Mouse (Mus musculus): Measurements from ENCODE around the gene Pkd1. TPM values are rescaled to one million over a fixed set of nuclear protein-coding genes. Genes with fewer than 3 reads are reported as not detected.
A peak's percentile ranks its signal among the peaks of the same experiment; 100 is the strongest.

Pkd1 gene
- polyA plus RNA-seq (2014; fragmentation: Nextera tagmentation; extraction: Ambion mirVana), result 19.0 and 23.9 TPM in 2 replicates

DNA sequence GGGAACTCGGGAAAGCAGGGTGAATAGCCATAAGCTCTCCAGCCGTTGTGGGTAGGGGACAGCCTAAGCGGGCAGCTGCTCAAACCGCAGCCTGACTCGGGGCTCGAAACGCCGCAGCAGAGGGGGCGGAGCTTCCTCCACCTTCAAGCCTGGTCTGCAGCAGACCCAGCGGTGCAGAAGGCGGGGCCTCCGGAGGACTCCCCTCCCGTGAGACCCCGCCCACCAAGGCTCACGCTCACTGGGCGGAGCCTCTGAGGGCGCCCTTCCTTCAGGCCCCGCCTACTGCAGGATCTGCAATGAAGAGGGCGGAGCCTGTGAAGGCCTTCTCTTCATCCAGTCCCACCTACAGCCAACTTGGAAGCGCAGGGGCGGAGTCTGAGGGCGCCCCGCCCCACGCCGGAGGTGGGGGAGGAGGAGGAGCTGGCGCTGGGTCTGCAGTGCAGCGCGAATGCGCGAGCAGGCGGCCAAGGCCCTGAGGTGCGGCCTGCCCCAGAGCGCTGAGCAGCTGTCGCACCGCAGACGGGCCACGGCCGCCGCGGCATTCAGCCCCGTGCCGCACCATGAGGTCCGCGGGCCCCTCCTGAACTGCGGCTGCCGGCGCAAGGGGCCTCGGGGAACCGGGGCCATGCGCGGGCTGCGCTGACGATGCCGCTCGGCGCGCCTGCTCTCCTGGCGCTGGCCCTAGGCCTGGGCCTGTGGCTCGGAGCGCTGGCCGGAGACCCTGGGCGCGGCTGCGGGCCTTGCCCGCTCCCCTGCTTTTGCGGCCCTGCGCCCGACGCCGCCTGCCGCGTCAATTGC is at the start of gene Pkd1:
Gene Pkd1 (plus strand): TSS at position 217 of the 798 bp plus-strand sequence.
- WGBS, result under 1% methylated on average over 71 of the region's 72 CpGs
- H3K27me3 ChIP-seq (ENCODE audit: control insufficient read depth, insufficient read depth, low read length), result peaks cover 10% of the 10 kb centered on the region; the same call in 1 of the 2 replicates
- H3K4me2 ChIP-seq (ENCODE audit: low read depth, low read length, severe bottlenecking), result peak within 1 kb of the TSS; percentile 86
- DNase-seq (ENCODE audit: low spot score) (peak; percentile 100), ATAC-seq (replicated peaks; ENCODE audit: low FRiP score) (peak; percentile 96)
- H3K36me3 ChIP-seq (ENCODE audit: control insufficient read depth, insufficient read depth, low read length), result no peaks in the 10 kb centered on the region
- H3K27ac ChIP-seq (ENCODE audit: low read depth, low read length), result peak within 1 kb of the TSS; percentile 94
- peak within 1 kb of the TSS; percentile 91 for H3K9ac ChIP-seq (ENCODE audit: low read length)
- H3K4me3 ChIP-seq (ENCODE audit: low read depth, low read length), result peak within 1 kb of the TSS; percentile 84
- no peaks in the 10 kb centered on the region for H3K9me3 ChIP-seq (ENCODE audit: control insufficient read depth, low read length)
- H3K4me1 ChIP-seq (replicated peaks; ENCODE audit: control insufficient read depth, insufficient read depth, low read length), result peaks cover 12% of the 10 kb centered on the region; the same call in 1 of the 2 replicates

DNA sequence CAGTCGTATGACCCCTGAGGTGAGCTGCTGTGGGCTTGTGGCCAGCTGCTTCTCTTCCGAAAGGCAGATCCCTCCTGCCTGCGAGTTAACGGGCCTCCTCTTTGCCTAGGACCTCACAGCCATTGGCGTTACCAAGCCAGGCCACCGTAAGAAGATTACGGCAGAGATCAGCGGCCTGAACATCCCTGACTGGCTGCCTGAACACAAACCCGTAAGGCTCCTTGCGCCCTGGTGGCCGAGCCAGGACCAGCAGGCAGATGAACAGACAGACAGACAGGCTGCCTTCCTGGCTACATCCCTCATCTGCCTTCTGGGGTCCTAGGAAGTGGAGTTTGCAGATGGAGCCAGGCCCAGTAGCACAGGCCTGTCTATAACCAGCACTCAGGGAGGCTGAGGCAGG is 47.4 kb upstream of the Pkd1 start:
- WGBS, result 35% methylated on average over 11 of the region's 11 CpGs

DNA sequence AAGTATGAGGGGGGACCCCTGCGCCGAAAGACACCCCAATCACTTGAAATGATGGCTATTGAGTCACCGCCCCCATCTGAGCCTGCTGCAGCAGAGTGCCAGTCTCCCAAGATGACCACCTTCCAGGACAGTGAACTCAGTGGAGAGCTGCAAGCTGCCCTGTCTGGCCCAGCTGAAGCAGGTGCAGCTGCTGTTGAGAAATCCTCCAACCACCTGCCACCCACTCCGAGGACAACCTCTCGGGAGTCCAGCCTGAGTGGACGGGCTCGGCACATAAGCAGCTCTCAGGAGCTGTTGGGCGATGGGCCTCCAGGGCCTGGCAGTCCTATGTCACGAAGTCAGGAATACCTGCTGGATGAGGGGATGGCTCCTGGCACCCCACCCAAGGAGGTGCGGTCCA is 45.5 kb upstream of the Pkd1 start:
- Histone ChIP-seq H3K27me3 (ENCODE audit: control insufficient read depth, insufficient read depth, low read length) (no peaks in the 10 kb centered on the region), H3K27ac (ENCODE audit: low read depth, low read length) (no peak overlapping the region), H3K4me2 (ENCODE audit: low read depth, low read length, severe bottlenecking) (no peak overlapping the region), H3K36me3 (ENCODE audit: control insufficient read depth, insufficient read depth, low read length) (no peaks in the 10 kb centered on the region; the same call in 1 of the 2 replicates), H3K9me3 (ENCODE audit: control insufficient read depth, low read length) (no peaks in the 10 kb centered on the region), H3K9ac (ENCODE audit: low read length) (no peak overlapping the region), H3K4me1 (replicated peaks; ENCODE audit: control insufficient read depth, insufficient read depth, low read length) (no peaks in the 10 kb centered on the region), H3K4me3 (ENCODE audit: low read depth, low read length) (no peak overlapping the region)
- DNase-seq (ENCODE audit: low spot score), result no peak
- ATAC-seq (replicated peaks; ENCODE audit: low FRiP score), result no peak
- 94% methylated on average over 10 of the region's 10 CpGs for WGBS

More for the DNA sequence above, 47.4 kb upstream of the Pkd1 start:
- Histone ChIP-seq H3K27ac (ENCODE audit: low read depth, low read length) (no peak overlapping the region), H3K9ac (ENCODE audit: low read length) (no peak overlapping the region), H3K27me3 (ENCODE audit: control insufficient read depth, insufficient read depth, low read length) (no peaks in the 10 kb centered on the region), H3K4me1 (replicated peaks; ENCODE audit: control insufficient read depth, insufficient read depth, low read length) (no peaks in the 10 kb centered on the region), H3K4me2 (ENCODE audit: low read depth, low read length, severe bottlenecking) (no peak overlapping the region), H3K9me3 (ENCODE audit: control insufficient read depth, low read length) (no peaks in the 10 kb centered on the region), H3K4me3 (ENCODE audit: low read depth, low read length) (no peak overlapping the region), H3K36me3 (ENCODE audit: control insufficient read depth, insufficient read depth, low read length) (no peaks in the 10 kb centered on the region)
- DNase-seq (ENCODE audit: low spot score) (no peak), ATAC-seq (replicated peaks; ENCODE audit: low FRiP score) (no peak)

DNA sequence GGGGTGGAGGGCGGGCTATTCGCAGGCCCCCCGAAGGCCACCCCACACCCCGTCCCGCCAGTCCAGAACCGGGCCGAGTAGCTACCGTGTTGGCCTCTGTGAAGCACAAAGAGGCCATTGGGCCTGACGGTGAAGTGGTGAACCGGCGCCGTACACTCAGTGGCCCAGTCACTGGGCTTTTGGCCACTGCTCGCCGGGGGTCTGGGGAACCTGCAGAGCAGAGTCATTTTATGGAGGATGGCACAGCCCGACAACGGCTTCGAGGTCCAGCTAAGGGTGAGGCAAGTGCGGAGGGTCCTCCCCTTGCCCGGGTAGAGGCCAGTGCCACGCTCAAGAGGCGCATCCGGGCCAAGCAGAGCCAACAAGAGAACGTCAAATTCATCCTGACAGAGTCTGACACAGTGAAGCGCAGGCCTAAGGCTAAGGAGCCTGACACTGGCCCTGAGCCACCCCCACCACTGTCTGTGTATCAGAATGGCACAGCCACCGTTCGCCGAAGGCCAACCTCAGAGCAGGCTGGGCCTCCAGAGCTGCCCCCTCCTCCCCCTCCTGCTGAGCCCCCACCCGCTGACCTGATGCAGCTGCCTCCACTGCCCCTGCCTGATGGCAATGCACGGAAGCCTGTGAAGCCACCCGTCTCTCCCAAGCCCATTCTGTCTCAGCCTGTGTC is 44.2 kb upstream of the Pkd1 start:
- 91% methylated on average over 30 of the region's 30 CpGs for WGBS
- H3K27me3 ChIP-seq (ENCODE audit: control insufficient read depth, insufficient read depth, low read length), result no peaks in the 10 kb centered on the region
- H3K27ac ChIP-seq (ENCODE audit: low read depth, low read length), result no peak overlapping the region
- no peaks in the 10 kb centered on the region for H3K4me1 ChIP-seq (replicated peaks; ENCODE audit: control insufficient read depth, insufficient read depth, low read length)
- DNase-seq (ENCODE audit: low spot score), result no peak
- H3K4me3 ChIP-seq (ENCODE audit: low read depth, low read length), result no peak overlapping the region
- ATAC-seq (replicated peaks; ENCODE audit: low FRiP score), result no peak
- H3K9ac ChIP-seq (ENCODE audit: low read length), result no peak overlapping the region
- no peak overlapping the region for H3K4me2 ChIP-seq (ENCODE audit: low read depth, low read length, severe bottlenecking)
- H3K9me3 ChIP-seq (ENCODE audit: control insufficient read depth, low read length), result no peaks in the 10 kb centered on the region
- H3K36me3 ChIP-seq (ENCODE audit: control insufficient read depth, insufficient read depth, low read length), result peaks cover 7% of the 10 kb centered on the region

DNA sequence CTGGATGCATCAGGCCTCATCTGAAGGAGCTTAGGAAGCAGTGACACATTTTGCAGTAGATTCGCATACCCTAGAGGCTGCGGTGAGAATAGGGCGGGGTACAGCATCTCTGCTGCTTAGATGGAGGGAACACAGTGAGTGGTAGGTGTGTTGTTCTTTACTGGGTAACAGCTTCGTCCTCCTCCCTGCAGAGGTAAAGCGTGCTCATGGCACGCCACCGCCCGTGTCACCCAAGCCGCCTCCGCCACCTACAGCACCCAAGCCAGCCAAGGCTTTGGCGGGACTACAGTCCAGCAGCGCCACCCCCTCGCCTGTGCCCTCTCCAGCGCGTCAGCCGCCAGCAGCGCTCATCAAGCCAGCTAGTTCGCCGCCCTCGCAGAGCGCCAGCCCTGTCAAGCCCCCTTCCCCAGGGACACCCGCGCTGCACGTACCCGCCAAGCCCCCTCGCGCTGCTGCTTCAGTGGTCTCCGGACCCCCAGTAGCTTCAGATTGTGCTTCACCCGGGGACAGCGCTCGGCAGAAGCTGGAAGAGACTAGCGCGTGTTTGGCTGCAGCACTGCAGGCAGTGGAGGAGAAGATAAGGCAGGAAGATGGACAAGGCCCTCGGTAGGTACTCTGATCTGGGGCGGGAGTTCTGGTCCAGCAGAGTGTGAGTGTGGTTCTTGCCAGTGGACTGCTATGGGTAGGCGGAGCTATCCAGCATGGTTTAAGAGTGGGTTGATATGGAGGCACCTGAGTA is 43.1 kb upstream of the Pkd1 start:
- ATAC-seq (replicated peaks; ENCODE audit: low FRiP score), result no peak
- Histone ChIP-seq H3K27me3 (ENCODE audit: control insufficient read depth, insufficient read depth, low read length) (no peaks in the 10 kb centered on the region), H3K4me1 (replicated peaks; ENCODE audit: control insufficient read depth, insufficient read depth, low read length) (no peaks in the 10 kb centered on the region), H3K27ac (ENCODE audit: low read depth, low read length) (no peak overlapping the region), H3K9me3 (ENCODE audit: control insufficient read depth, low read length) (no peaks in the 10 kb centered on the region), H3K4me2 (ENCODE audit: low read depth, low read length, severe bottlenecking) (no peak overlapping the region), H3K36me3 (ENCODE audit: control insufficient read depth, insufficient read depth, low read length) (peaks cover 12% of the 10 kb centered on the region), H3K4me3 (ENCODE audit: low read depth, low read length) (no peak overlapping the region), H3K9ac (ENCODE audit: low read length) (no peak overlapping the region)
- WGBS, result 29% methylated on average over 36 of the region's 36 CpGs
- DNase-seq (ENCODE audit: low spot score), result no peak

DNA sequence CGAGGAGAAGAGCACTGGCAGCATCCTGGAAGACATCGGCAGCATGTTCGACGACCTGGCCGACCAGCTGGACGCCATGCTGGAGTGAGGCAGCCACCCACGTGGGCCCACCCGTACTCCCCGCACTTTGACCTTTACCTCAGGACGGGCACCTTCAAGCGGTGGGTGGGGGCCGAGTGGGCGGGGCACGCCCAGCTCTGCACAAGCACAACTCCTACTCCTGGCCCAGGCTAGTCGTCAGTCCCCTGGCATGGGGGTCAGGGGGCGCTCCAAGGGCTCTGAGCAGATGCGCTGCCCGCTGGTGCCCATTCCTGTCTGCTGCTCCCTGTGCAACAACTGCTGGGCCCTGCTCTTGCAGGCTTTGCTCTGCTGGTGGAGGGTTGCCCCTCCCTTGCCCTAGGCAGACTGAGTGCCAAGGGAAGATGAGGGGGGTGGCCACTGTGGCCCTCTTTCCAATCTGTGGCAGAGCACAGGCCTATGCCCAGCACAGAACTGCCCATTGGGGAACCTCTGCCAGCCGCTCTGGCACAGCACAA is 42.4 kb upstream of the Pkd1 start:
- H3K9me3 ChIP-seq (ENCODE audit: control insufficient read depth, low read length), result no peaks in the 10 kb centered on the region
- H3K4me1 ChIP-seq (replicated peaks; ENCODE audit: control insufficient read depth, insufficient read depth, low read length), result no peaks in the 10 kb centered on the region
- no peak overlapping the region for H3K4me3 ChIP-seq (ENCODE audit: low read depth, low read length)
- H3K9ac ChIP-seq (ENCODE audit: low read length), result no peak overlapping the region
- ATAC-seq (replicated peaks; ENCODE audit: low FRiP score) (no peak), DNase-seq (ENCODE audit: low spot score) (no peak)
- WGBS, result 48% methylated on average over 19 of the region's 19 CpGs
- H3K27me3 ChIP-seq (ENCODE audit: control insufficient read depth, insufficient read depth, low read length), result no peaks in the 10 kb centered on the region
- H3K27ac ChIP-seq (ENCODE audit: low read depth, low read length), result no peak overlapping the region
- H3K4me2 ChIP-seq (ENCODE audit: low read depth, low read length, severe bottlenecking), result no peak overlapping the region
- peaks cover 17% of the 10 kb centered on the region for H3K36me3 ChIP-seq (ENCODE audit: control insufficient read depth, insufficient read depth, low read length)

DNA sequence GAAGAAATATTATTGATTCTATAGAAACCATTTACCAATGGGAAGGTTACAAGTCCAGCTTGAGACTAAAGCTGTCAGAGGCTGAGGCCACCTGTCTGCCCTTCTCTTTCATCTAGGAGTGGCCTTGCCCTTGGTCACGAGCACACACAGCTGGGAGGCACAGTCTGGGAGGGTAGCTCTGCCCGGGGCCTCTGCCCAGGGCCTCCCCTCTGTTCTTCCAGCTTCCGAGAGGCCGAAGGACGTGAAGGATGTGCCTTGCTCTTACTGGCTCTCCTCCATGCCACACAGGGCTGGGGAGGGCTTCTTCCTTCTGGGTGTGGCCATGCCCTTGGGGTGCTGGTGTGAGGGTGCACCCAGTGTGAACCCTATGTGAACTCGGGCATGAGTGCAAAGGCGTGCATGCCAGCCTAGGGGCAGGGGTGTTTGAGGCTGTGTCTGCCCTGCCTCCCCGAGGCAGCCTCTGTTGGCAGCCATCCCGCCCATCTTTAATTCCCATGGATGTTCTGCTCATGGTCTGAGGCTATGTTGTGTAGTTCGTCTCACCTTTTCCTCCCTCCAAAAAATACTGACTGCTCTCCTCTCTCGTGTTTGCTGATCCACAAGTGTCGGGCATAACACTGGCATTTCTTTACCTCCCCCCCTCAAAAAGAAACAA is 41.7 kb upstream of the Pkd1 start:
- ATAC-seq (replicated peaks; ENCODE audit: low FRiP score), result no peak
- Histone ChIP-seq H3K36me3 (ENCODE audit: control insufficient read depth, insufficient read depth, low read length) (peaks cover 18% of the 10 kb centered on the region), H3K4me1 (replicated peaks; ENCODE audit: control insufficient read depth, insufficient read depth, low read length) (no peaks in the 10 kb centered on the region), H3K9me3 (ENCODE audit: control insufficient read depth, low read length) (no peaks in the 10 kb centered on the region), H3K27me3 (ENCODE audit: control insufficient read depth, insufficient read depth, low read length) (no peaks in the 10 kb centered on the region), H3K27ac (ENCODE audit: low read depth, low read length) (no peak overlapping the region), H3K4me3 (ENCODE audit: low read depth, low read length) (no peak overlapping the region), H3K9ac (ENCODE audit: low read length) (no peak overlapping the region), H3K4me2 (ENCODE audit: low read depth, low read length, severe bottlenecking) (no peak overlapping the region)
- no peak for DNase-seq (ENCODE audit: low spot score)
- 85% methylated on average over 12 of the region's 12 CpGs for WGBS

DNA sequence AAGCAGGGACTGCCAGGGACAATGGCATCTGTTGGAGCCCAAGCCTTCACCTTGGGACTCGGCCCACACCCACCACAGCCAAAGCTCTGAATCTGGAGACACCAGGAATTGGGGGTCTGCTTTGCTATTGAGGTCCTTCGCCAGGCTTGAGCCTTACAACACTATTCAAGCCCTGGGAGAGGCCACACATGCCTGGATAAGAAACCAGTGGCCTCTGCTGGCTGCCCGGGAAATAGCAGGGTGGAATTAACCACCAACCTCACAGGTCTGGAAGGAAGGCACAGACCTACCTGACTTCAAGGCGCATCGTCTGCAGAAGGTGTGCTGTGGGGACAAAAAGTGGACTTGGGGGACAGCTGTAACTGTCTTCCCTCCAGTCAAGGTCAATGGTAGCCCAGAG is 36.0 kb upstream of the Pkd1 start:
- H3K36me3 ChIP-seq (ENCODE audit: control insufficient read depth, insufficient read depth, low read length), result peaks cover 21% of the 10 kb centered on the region
- no peak overlapping the region for H3K9ac ChIP-seq (ENCODE audit: low read length)
- H3K27ac ChIP-seq (ENCODE audit: low read depth, low read length), result no peak overlapping the region
- H3K9me3 ChIP-seq (ENCODE audit: control insufficient read depth, low read length), result no peaks in the 10 kb centered on the region
- no peaks in the 10 kb centered on the region for H3K27me3 ChIP-seq (ENCODE audit: control insufficient read depth, insufficient read depth, low read length)
- WGBS, result 57% methylated on average over 5 of the region's 5 CpGs
- no peak overlapping the region for H3K4me2 ChIP-seq (ENCODE audit: low read depth, low read length, severe bottlenecking)
- 0 out of 2 replicates have a peak, but pooled peaks have one; percentile 33 for ATAC-seq (replicated peaks; ENCODE audit: low FRiP score)
- DNase-seq (ENCODE audit: low spot score), result peak; percentile 70
- no peak overlapping the region for H3K4me3 ChIP-seq (ENCODE audit: low read depth, low read length)
- no peaks in the 10 kb centered on the region for H3K4me1 ChIP-seq (replicated peaks; ENCODE audit: control insufficient read depth, insufficient read depth, low read length)

All from forebrain, embryonic 11.5 days (tissue).